Mouse (Mus musculus): ENCODE data around the gene Lrmda.

GRCm38 (mm10) chr14:22130950-22131585 lies 111.6 kb downstream of the Lrmda start:
- TF ChIP-seq CTCF (conservative IDR thresholded peaks at IDR 0.05; ENCODE audit: low read length) (no peak), POU5F1 (IDR thresholded peaks at IDR 0.05; ENCODE audit: borderline replicate concordance, low read length) (no peak), NANOG (IDR thresholded peaks at IDR 0.05; ENCODE audit: borderline replicate concordance, low read length) (no peak)
